Mouse (Mus musculus) frontal cortex, postnatal 25 days (tissue): ENCODE results near the gene Lpo.
"Not testable (repeated sequence)": the region's sequence is repeated elsewhere in the genome, so short reads cannot be mapped to it uniquely, and the experiment has no call there.

Experiments used
- DNase-seq, 2 experiments: peaks; one replicate each; pipeline ENCODE4 v3.0.0; 2022; ENCODE audit warnings: low spot score in 2 of 2

Gene Lpo

GRCm38 (mm10) chr11:87828239-87828900 is at the start of gene Lpo:
TSS of gene Lpo (minus strand) at chr11:87828289.
- no peak for DNase-seq

GRCm38 (mm10) chr11:87875436-87875835 is 47.3 kb upstream of the Lpo start, which contains the start of gene Epx:
TSS of gene Epx (minus strand) at chr11:87875536.
- DNase-seq: no peak

DNA sequence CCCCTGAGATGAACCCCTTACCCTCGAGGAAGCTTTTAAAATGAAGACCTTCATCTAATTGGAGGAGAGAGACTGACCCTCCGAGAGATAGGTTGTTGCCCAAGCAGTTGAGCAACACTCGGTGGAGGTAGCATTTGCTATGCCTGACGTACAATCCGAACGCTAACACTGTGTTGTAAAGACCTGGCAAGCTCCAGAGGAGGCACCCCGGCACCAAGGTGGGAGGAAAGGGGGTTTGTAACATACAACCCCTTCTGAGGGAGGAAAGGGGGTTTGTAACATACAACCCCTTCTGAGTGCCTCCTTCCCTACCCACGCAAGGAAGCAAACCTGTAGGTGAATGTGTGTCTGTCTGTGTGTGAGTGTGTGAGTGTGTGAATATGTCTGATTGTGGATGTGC is 43.7 kb upstream of the Lpo start:
- DNase-seq: no peak

GRCm38 (mm10) chr11:87870096-87870495 is 42.0 kb upstream of the Lpo start:
- no peak for DNase-seq

DNA sequence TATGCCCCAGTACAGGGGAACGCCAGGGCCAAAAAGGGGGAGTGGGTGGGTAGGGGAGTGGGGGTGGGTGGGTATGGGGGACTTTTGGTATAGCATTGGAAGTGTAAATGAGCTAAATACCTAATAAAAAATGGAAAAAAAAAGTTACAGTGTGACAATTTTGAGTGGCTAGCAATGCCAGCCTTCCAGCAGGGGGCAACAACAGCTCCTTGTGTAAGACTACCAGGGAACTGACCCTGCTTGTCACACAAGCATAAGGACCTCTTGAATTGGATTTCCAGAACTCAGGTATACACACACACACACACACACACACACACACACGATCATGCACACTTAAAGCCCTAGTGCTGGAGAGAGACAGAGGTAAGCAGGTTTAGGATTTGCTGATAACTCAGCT is 38.8 kb upstream of the Lpo start:
- DNase-seq: not testable (repeated sequence)

GRCm38 (mm10) chr11:87862805-87863204 is 34.7 kb upstream of the Lpo start:
- no peak for DNase-seq

GRCm38 (mm10) chr11:87860426-87860825 is 32.3 kb upstream of the Lpo start:
- DNase-seq: no peak

DNA sequence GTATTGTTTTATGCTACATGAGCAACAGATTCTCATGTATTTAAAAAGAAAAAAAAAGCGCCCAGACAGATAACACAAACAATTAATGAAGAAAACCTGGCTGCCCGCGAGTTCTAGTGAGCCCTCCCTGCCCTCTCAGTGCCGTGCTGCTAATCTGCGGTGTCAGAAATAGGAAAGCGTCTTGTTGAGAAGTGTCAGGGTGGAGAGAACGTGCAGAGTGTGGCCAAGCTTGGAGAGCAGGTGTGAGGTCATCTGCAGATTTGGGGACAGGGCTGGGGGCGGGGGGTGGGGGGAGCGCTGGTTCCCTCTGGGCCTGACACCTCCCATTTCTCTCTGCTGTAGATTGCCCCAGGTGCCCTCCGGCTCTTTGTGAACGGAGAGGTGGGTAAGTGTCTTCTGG is 31.2 kb upstream of the Lpo start:
- no peak for DNase-seq

- DNase-seq: no peak
Measured at GRCm38 (mm10) chr11:87854550-87854949, 26.5 kb upstream of the Lpo start.

- DNase-seq: peak; percentile 7 to 18
Measured at GRCm38 (mm10) chr11:87853597-87853954, 25.5 kb upstream of the Lpo start.

GRCm38 (mm10) chr11:87852690-87853596 is 24.9 kb upstream of the Lpo start, which contains the start of gene Mks1:
TSS of gene Mks1 (plus strand) at chr11:87853215.
- DNase-seq: peak; percentile 86 to 89

DNA sequence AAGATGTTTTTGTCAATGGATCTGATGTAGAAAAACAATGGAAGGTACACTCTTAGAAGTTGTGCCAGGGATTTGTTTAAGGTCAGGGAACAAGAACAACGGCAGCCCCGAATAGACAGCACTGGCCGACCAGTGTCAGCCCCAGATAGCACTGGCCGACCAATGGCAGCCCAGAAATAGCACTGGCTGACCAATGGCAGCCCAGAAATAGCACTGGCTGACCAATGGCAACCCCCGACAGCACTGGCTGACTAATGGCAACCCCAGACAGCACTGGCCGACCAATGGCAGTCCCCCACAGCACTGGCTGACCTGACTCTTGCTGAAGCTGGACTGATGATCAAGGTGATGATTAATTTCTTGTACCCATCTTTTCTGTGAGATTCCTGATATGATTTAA is 19.8 kb upstream of the Lpo start:
- no peak for DNase-seq

GRCm38 (mm10) chr11:87846968-87847600 is 19.0 kb upstream of the Lpo start:
- DNase-seq: no peak

DNA sequence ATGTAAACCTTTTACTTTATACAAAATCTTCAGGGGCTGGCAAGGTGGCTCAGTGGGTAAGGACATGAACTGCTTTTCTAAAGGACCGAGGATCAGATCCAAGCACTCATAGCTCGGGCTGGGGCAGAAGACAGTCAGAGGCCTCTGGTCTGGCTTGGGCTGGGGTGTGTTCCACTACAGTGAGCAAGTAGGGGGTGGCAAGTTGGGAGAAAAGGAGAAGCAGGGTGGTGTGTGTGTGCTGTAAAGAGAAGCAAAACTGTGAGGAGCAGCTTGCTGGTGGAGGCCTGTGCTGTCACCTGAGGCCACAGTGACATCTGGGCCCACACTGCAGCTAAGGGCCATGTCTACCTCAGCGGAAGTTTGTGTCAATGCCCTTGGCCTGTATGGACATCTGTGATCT is 13.3 kb upstream of the Lpo start:
- DNase-seq: no peak

DNA sequence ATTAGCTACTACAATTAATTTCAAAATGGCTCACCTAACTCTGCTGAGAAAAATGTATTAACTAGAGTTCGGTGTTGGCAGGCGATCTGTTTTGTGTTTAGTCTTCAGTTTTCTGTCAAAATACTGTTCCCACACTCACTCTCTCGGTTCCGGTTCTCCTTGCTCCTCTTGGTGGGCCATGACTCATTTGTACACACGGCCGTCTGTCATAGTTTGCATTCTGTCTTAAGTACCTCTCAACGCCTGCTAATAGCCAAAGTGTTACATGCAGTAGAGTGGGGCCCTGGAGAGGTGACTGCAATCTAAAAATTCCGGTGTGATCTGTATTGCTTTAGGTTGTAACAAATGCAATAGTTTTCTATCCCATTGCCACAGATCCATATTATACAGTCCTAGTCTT is 12.6 kb upstream of the Lpo start:
- no peak for DNase-seq

- no peak for DNase-seq
Measured at GRCm38 (mm10) chr11:87821502-87821901, 6.6 kb downstream of the Lpo start.

DNA sequence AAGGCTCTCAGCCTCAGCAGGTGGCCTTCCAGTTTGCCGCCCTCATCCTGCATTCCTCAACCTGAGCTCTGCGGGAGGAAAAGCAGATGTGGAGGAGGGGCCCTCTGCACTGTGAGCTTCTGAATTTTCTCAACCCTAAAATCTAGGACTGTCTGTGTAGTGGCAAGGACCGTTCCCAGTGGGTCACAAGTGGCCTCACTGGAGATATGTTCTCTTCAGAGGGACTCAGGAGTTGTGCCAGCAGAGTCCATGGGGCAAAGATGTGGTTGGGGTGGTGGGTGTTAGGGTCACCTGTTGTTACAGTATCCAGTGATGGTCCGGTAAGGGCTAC is 10.7 kb downstream of the Lpo start:
- DNase-seq: no peak

GRCm38 (mm10) chr11:87816707-87817442 is 11.2 kb downstream of the Lpo start:
- peak; percentile 23 to 39 for DNase-seq

DNA sequence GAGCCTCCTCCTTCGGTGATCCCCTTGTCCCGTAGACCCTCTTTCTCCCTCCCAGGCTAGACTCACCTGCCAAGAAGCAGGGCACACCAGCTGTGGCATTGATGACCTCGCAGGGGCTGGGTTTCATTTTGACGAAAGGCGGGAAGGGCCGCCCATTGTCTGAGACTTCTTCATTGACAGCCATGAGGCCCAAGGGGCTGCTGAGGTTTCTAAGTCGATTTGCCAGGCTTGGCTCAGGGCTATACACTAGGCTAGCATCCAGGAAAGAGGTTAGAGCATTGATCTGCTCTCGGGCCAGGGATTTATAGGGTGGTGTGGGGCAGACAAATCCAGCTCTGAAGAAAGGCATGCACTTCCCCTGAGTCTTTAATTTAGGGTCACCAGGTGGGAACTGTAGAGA is 13.3 kb downstream of the Lpo start:
- no peak for DNase-seq

DNA sequence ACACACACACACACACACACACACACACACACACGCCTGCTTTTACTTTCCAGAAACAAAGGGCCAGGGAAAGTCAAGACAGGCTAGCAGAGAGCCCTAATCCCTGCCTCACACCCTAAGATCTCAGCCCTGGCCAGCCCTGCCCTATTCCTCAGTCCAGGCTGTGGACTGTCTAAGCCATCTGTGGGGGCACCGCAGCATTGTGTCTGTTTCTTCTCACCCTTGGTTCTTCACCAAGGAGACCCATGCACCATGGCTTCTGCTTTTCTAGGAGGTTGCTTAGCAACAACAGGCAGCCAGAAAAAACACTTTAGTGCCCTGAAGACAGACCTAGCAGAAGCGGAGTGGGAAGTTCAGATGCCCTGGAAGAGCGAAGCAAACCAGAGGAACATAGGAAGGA is 16.7 kb downstream of the Lpo start:
- no peak for DNase-seq

DNA sequence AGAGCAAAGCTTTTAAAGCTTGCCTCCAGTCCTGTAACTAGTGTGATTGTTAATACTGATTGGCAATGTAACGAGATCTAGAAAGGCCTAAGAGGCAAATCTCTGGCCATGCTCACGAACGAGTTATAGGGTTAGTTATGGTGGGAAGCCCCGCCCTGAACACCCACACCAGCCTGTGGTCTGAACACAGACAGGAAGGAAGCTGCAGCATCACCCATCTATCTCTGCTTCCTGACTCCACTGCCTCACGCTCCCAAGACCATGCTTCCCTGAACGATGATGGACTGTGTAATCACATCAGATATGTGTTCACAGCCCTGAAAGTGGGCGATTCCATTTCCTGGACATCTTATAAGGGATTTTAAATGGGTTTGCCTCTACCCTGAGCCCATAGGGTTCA is 19.9 kb downstream of the Lpo start:
- no peak for DNase-seq

- no peak for DNase-seq
Measured at GRCm38 (mm10) chr11:87807433-87807832, 20.7 kb downstream of the Lpo start.
